8 mouse cellular contexts compared by ENCODE assay signal in the genomic region with DNA sequence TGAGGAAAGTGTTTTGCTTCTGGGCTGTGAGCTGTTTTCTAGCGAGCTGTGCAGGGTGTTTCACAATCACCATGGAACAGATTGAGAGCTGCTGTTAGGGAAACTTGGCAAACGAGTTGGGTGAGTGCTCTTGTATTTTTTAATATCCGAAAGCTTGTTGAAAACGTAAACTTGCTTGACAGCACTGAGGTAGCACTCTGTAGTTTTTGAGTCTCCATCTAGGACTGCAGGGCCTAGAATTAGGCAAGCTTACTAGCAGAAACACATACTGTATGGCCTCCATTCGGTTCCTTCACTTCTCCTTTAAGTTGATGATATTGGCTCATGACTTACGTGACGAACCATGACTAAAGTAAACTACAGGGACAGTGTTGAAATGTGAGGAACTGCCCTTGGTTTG. TPM values are rescaled to one million over a fixed set of nuclear protein-coding genes. Genes with fewer than 3 reads are reported as not detected.
DNase-seq lines count a peak whose midpoint lies in the region; ATAC-seq lines count a peak whose summit lies in the region.

No protein-coding gene starts in this region.

- no peak overlapping the region for H3K4me3 ChIP-seq in midbrain, embryonic 10.5 days
- H3K4me3 ChIP-seq in forebrain, embryonic 14.5 days (ENCODE audit: low read depth, low read length), result no peak overlapping the region
- H3K4me3 ChIP-seq in forebrain, embryonic 15.5 days, result no peak overlapping the region

- 90% methylated on average over 7 of the region's 7 CpGs for WGBS in midbrain, embryonic 10.5 days
- 83% methylated on average over 7 of the region's 7 CpGs for WGBS in forebrain, embryonic 14.5 days
- 80% methylated on average over 7 of the region's 7 CpGs for WGBS in forebrain, embryonic 15.5 days

- peak; percentile 19 for DNase-seq in gastrocnemius, postnatal 14 days
- no peak for DNase-seq in gastrocnemius, postnatal 10 days
- peak; percentile 16 for DNase-seq in adrenal gland, adult 8-10 months
- peak; percentile 27 for DNase-seq in heart, postnatal 25 days (ENCODE audit: low spot score)
- DNase-seq in lung, postnatal 10 days, result peak; percentile 71
- no peak for DNase-seq in midbrain, embryonic 10.5 days (ENCODE audit: low spot score)
- DNase-seq in forebrain, embryonic 14.5 days (ENCODE audit: low spot score), result no peak

- intact Hi-C loops in gastrocnemius, postnatal 14 days (cut with DNase I; ENCODE audit: low total_unique reads), result no loop called here
- intact Hi-C loops in heart, postnatal 25 days (cut with DNase I), result no loop called here

- H3K9ac ChIP-seq in forebrain, embryonic 14.5 days (ENCODE audit: low read length), result no peak overlapping the region
- H3K9ac ChIP-seq in forebrain, embryonic 15.5 days (replicated peaks), result no peak overlapping the region

- H3K27me3 ChIP-seq in midbrain, embryonic 10.5 days (ENCODE audit: low read depth, poor library complexity, severe bottlenecking), result no peaks in the 10 kb centered on the region
- no peaks in the 10 kb centered on the region for H3K27me3 ChIP-seq in forebrain, embryonic 14.5 days (replicated peaks; ENCODE audit: control insufficient read depth, insufficient read depth, low read length)
- H3K27me3 ChIP-seq in forebrain, embryonic 15.5 days, result no peaks in the 10 kb centered on the region

- H3K9me3 ChIP-seq in midbrain, embryonic 10.5 days (replicated peaks), result no peaks in the 10 kb centered on the region
- H3K9me3 ChIP-seq in forebrain, embryonic 14.5 days (replicated peaks; ENCODE audit: control insufficient read depth, low read length), result no peaks in the 10 kb centered on the region
- no peaks in the 10 kb centered on the region for H3K9me3 ChIP-seq in forebrain, embryonic 15.5 days

- no peak overlapping the region for H3K27ac ChIP-seq in midbrain, embryonic 10.5 days (replicated peaks)
- no peak overlapping the region for H3K27ac ChIP-seq in forebrain, embryonic 14.5 days (ENCODE audit: low read depth, low read length)
- H3K27ac ChIP-seq in forebrain, embryonic 15.5 days (replicated peaks), result no peak overlapping the region

- ATAC-seq in forebrain, embryonic 14.5 days, result no peak
- ATAC-seq in forebrain, embryonic 15.5 days (replicated peaks), result no peak

- H3K4me1 ChIP-seq in midbrain, embryonic 10.5 days, result no peaks in the 10 kb centered on the region
- H3K4me1 ChIP-seq in forebrain, embryonic 14.5 days (ENCODE audit: control insufficient read depth, insufficient read depth, low read length), result no peaks in the 10 kb centered on the region
- H3K4me1 ChIP-seq in forebrain, embryonic 15.5 days, result no peaks in the 10 kb centered on the region

- H3K4me2 ChIP-seq in forebrain, embryonic 14.5 days (ENCODE audit: low read length), result no peak overlapping the region
- H3K4me2 ChIP-seq in forebrain, embryonic 15.5 days (replicated peaks), result no peak overlapping the region

- no peaks in the 10 kb centered on the region for H3K36me3 ChIP-seq in midbrain, embryonic 10.5 days
- no peaks in the 10 kb centered on the region for H3K36me3 ChIP-seq in forebrain, embryonic 14.5 days (ENCODE audit: control insufficient read depth, insufficient read depth, low read length)
- H3K36me3 ChIP-seq in forebrain, embryonic 15.5 days, result no peaks in the 10 kb centered on the region

RNA-seq across cellular contexts. Expression of gene Sugt1, which starts 38.1 kb away (rescaled TPM):
- 10 to 100 TPM; 67.2 to 69.8 TPM for total RNA-seq in gastrocnemius, postnatal 14 days (2021)
- 10 to 100 TPM; 66.2 to 71.1 TPM for total RNA-seq in gastrocnemius, postnatal 10 days (2021)
- total RNA-seq in adrenal gland, adult 8-10 months (2022), result 100 to 1,000 TPM in 1 of 4 experiments, 10 to 100 TPM in 3; 79.3 to 118 (median 93.0) TPM
- total RNA-seq in heart, postnatal 25 days (2021), result 10 to 100 TPM; 65.5 to 75.5 TPM
- polyA plus RNA-seq in midbrain, embryonic 10.5 days (2016; fragmentation: Nextera tagmentation; extraction: Ambion mirVana), result 146 and 161 TPM in 2 replicates
- polyA plus RNA-seq in forebrain, embryonic 14.5 days (2014; fragmentation: Nextera tagmentation; extraction: Ambion mirVana), result 134 and 149 TPM in 2 replicates
- polyA plus RNA-seq in forebrain, embryonic 15.5 days (2015; fragmentation: Nextera tagmentation; extraction: Ambion mirVana), result 116 and 122 TPM in 2 replicates

Comparison
In these comparisons a context has a peak if more than half of its experiments do, and no peak if none do; other contexts are left out.
1. DNase-seq: peak in gastrocnemius, postnatal 14 days (single experiment), adrenal gland, adult 8-10 months (single experiment), heart, postnatal 25 days (single experiment) and lung, postnatal 10 days (single experiment); none in gastrocnemius, postnatal 10 days (single experiment), midbrain, embryonic 10.5 days (single experiment) and forebrain, embryonic 14.5 days (single experiment).